Mouse (Mus musculus): ENCODE data around the gene Klhl18.

The Klhl18 gene

DNA sequence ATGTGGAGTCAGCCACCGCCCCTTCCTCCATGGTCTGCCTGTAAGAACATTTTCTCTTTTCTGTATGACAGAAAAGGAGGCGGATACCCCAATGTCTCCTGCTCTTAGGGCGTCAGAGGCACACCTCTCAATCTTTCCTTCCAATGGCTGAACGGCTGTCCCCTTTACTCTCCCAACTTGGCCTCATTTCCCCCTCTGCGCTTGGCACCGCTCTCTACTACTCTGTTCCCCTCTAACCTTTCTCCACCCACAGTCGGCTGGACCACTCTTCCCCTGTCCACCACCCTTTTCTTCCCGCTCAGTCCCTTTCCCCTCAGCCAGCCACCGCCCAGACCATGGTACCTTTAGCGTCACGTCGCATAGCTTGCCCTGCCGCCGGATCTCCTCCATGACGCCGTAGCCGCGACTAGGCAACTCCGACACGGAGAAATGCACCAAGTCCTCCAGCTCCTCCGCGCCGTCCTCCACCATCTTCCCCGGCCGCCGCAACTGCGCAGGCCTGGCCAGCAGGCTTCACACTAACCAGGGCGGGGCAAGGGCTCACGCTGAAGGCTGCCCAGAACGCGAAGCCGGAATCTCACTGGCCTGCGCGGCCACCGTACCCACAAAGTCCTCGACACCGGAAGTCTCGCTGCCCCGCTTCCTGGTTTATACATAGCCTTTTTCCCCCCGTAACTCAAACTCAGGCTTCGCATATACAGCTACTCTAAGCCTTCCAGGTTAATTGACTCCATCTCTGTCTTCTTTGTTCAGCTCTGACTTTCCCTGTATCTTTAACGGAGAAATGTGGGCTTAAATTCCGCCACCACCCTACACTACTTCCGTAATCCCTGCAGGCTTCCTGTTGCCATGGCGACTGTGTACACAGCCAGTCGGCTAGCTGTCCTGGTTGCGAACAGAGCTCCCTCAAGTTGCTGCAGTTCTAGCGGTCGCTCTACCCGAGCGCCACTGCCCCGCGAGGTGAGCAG is at the start of gene Klhl18, which contains the start of gene Kif9:
Klhl18 (minus strand) TSS at position 571 of the 968 bp plus-strand sequence.
Kif9 (plus strand) TSS at position 835 of the 968 bp plus-strand sequence.
- DNase-seq (ENCODE audit: extremely low read depth, insufficient read length, low spot score), result peak; percentile 95

DNA sequence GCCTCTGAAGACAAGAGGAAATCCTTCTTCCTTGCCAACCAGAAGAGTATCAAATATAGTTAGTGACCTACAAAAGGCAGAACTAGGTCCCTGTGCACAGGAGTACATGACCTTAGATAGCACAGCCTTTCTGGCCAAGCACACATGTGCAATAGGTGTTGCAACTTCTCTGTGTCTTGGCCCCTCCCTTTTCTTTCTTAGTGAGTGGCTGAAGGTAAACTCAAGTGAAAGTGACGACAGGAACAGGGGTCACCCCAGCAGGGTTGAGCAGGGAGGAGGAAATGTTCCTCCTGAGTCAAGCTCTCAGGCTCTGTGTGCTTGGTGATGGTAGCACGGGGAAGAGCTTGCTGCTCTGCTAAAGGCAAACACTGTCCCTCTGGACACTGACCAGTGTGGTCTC is 49.2 kb upstream of the Klhl18 start:
- DNase-seq (ENCODE audit: extremely low read depth, insufficient read length, low spot score), result no peak

DNA sequence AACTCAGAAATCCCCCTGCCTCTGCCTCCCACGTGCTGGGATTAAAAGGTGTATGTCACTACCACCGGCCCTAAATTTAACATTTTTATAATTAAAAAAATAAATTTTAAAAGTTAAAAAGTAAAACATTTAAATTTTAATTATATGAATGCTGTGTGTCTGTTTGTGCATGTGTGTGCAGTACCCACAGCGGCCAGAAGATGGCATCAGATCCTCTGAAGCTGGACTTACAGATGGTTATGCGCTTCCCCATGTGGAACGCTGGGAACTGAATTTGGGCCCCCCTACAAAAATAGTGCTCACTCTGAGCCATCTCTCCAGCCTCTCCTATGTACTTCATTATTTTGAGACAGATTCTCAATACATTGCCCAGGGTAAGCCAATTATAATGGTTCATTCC is 14.4 kb upstream of the Klhl18 start:
- DNase-seq (ENCODE audit: extremely low read depth, insufficient read length, low spot score), result no peak

DNA sequence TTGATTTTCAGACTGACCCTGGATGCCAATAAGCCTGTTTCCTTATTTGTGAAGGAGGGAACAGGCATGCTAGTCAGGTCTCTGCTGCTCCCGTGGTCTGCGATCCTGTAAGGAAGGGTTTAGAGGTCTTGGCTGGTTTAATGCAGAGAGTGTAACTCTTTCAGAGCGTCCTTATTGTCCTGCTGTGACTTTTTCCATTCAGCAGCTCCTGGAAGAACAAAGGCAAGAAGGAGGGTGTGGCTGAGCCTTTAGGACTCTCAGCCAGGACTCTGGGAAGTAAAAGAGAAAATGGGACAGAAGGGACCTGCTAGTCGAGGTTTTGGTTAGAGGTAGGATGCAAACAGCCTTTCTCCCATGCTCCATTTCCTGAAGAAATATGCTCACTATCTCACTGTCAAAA is 12.3 kb upstream of the Klhl18 start:
- no peak for DNase-seq (ENCODE audit: extremely low read depth, insufficient read length, low spot score)

DNA sequence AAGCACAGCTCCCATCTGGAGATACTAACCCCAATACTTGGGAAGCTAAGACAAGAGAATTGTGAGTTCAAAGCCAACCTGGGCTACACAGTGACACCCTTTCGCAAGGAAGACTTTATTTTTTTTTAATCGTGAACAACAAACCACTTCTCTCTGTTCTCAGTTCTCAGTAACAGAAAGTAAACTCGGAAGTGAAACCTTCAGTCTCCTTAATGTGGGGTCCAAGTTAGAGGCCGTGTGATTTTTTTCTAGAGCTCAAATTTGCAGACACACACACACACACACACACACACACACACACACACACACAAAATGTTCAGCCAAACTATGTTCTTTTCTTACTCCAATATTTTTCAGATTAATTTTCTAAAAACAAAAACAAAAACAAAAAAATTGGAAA is 2.1 kb upstream of the Klhl18 start:
- no peak for DNase-seq (ENCODE audit: extremely low read depth, insufficient read length, low spot score)

DNA sequence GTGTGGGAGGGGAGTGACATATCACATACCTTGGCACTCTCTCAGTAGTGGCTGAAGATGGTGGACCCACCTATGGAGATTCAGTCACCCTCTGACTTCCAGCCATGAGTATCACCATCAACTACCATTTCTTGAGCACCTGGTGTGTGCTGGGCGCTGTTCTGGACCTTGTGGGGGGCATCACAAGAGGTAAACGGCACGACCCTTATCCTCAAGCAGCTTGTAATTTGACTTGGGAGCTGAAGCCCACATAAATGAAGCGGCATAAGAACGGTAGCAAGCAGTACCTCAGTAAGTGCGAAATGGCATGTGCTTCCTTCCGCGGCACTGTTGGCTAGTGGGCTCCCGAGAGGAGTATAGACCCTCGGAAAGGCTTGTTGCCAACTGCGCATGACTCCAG is 1.5 kb upstream of the Klhl18 start:
- no peak for DNase-seq (ENCODE audit: extremely low read depth, insufficient read length, low spot score)

DNA sequence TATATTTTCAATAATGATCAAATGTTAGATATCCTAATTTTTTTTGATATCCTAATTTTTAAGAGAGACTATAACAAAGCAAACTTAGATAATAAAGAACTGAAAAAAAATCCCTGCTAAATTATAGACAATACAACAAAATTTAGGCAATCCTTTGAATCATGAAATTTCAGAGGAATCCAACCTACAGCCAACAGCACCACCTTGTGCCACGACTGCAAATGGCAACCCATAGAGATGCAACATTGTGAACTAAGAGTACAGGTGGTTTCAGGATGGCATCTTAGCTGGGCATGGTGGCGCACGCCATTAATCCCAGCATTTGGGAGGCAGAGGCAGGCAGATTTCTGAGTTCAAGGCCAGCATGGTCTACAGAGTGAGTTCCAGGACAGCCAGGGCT is 10.3 kb downstream of the Klhl18 start:
- DNase-seq (ENCODE audit: extremely low read depth, insufficient read length, low spot score), result no peak

DNA sequence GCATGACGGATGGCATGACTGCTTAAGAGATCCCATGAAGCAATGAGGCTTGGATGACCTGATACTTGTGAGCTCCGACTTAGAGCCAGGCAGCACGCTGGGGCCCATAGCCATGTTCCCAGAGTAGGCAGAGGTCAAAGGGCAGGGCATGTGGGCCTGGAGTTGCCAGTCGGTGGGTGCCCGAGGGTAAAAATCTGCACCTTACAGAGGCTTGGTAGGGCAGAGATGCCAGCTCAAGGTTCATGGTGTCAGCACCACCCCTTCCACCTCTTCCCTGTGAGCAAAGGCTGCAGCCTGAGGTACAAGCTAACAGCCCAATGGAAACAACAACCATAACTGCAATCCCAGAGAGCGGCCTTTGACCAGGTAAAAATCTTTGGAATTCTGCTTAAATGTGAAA is 11.2 kb downstream of the Klhl18 start:
- no peak for DNase-seq (ENCODE audit: extremely low read depth, insufficient read length, low spot score)

DNA sequence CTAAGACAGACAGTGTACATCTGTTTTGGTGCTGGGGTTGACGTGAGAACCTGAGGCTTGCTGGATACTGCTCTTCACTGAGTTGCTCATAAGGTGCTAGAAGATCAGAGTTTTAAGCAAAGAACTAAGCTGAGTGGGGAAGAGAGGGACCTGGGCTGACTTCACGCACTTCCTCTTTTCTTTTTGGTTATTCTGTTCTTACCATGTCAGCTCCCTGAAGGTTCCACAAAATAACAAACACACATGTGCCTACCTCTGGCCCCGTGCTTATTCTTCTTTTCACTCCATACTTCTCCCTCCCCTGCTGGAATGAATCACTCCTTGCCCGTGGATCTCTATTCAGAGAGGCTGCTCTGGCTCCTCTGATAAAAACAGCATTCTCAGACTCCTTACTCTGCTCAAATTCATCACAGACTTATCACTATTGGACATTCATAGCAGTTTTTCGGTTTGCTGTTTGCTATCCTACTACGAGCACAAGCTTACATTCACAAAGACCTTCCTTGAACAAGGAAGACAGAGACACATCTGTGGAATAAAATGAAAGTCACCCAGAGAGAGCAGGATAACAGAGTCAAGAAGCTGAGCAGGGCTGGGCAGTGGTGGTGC is 12.4 kb downstream of the Klhl18 start:
- no peak for DNase-seq (ENCODE audit: extremely low read depth, insufficient read length, low spot score)

DNA sequence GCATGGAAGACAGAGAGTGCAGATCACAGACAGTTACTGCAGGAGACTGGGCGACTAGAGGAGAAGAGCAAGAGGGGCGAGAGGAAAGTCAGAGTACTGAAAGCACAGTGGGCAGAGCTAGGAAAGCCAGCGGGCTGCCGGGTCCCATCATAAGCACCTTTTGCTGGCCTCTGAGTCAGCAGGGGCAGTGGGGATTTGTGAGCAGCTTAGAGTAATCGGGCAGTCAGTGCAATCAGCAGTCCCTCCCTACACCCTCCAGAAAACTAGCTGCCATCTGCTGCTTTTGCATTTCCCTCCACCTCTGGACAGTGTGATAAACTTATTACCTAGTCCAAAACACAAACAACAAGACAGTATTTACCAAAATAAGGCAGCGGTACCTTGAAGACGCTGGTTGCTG is 14.2 kb downstream of the Klhl18 start:
- no peak for DNase-seq (ENCODE audit: extremely low read depth, insufficient read length, low spot score)

DNA sequence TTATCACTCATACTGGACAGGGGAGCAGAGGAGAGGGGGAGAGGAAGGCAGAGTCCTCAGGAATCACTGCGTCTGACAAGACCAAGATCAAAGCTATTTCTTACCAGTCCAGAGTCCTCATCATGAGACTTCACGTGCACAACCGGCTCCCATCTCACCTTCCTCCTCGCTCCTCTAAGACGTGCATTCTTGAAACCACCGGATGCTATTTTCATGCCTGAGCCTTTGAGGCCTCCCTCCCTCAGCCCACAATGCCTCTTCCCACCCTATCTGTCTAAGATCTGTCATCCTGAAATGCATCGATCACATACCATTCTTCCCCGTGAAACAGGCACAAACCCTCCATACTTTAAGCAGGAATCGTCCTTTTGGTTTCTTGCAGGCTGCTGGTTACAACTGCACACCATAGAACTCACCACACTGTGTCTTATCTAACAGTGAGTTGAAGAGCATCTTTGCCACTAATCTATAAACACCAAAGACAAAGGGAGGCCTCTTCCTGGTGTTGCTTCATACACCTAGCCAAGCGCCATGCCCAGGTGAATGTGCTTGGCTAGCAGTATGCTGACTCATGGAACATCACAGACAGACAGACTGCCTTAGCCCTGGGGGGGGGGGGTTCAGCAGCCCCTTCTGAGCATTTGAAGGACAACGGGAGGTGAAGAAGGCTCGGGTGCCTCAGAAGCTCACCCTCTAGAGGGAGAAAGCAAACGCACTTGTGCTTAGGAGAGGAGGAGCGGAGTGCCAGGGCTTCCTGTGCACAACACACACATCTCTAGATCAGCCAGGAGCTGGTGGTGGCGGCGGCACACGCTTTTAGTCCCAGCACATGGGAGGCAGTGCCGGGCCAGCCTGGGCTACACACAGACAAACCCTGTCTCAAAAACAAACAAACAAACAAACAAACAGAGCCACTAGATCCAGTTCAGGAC is 15.3 kb downstream of the Klhl18 start:
- DNase-seq (ENCODE audit: extremely low read depth, insufficient read length, low spot score), result no peak

DNA sequence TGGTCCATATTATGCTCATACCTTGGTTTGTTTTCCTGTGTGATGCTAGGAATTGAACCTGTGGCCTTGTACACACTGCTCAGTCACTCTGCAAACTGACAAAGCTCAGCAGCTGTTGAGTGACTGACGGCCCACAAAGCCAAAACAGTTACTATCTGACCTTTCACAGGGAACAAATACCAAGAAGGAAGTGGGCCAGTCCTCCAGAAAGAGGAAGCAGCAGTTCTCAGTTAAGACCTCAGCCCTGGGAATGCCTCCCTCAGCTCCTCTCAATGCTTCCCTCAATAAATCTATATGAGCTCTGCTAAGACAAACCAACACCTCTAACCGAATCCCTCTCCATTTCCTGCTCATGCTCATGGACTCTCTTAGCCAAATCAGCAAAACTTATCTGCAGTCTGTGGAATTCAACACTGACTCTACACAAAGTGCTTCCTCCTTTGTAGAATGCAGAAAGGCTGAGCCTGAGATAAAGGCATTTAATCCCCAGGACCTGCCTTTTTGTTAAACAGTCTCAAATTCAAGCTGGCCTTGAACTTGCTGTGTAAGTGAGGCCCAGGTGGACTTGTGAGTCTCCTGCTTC is 17.3 kb downstream of the Klhl18 start:
- DNase-seq (ENCODE audit: extremely low read depth, insufficient read length, low spot score), result no peak

DNA sequence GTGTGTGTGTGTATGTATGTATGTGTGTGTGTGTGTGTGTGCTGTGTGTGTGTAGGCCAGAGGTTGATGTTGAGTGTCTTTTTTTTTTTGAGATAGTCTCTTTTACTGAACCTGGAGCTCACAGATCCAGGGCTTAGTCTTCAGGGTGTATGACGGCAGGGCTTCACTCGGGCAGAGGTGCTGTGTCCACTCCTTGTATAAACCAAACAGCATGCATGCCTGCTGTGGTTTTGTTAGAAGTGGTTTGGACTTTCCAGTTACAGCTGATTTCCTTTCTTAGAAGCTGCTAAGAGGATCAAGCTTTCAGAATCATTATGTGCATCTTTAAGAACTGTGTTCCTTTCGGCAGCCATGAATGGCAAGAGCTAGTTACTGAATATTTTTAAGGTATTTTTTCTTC is 18.6 kb downstream of the Klhl18 start:
- DNase-seq (ENCODE audit: extremely low read depth, insufficient read length, low spot score), result no peak

DNA sequence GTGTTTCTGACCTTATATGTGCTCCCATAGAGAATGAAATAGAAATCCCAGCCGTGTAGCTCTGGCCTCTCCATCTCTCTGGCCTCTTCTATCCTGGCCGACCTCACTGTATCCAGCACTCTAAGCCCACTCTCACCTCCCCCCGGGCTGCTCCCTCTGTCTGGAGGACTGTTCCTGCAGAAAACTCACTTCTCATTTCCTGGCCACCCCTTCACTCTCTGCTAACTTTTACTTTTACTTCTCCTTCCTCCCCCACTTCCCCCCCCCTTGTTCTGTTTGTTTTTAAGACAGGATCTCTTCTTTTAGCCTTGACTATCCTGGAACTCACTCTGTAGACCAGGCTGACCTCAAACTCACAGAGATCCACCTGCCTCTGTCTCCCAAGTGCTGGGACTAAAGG is 24.0 kb downstream of the Klhl18 start:
- DNase-seq (ENCODE audit: extremely low read depth, insufficient read length, low spot score), result no peak

DNA sequence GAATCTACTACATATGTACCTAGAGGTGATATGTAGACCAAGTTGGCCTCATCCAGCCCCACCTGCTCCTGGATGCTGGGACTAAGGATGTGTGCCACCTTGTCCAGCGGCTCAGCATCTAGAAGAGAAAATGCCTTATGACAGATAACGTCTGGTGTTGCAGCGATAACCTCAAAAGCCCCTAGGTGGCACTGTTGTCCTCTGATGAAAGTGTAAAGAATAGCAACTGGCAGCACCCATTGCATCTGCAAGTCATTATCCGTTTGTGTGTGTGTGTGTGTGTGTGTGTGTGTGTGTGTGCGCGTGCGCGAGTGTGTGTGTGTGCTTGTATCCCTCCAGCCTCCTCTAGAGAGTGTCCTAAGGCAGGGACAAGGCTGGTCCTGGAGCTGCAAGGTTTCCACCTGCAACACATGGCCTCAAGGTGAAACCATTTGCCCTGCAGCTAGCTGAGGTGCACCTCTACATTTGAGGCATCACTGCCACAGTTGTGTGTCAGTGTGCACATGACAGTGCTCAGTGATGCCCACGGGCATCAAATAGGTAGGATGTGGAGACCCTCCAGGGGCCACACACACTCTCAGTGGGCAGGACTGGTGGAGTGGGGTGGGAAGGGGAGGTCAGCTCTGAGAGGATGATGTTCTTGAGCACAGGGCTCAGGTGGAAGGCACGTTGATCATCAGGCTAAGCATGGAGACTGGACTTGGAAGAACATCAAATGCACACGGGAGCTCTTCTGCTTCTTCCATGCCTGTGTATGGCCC is 27.5 kb downstream of the Klhl18 start:
- DNase-seq (ENCODE audit: extremely low read depth, insufficient read length, low spot score), result peak; percentile 39

DNA sequence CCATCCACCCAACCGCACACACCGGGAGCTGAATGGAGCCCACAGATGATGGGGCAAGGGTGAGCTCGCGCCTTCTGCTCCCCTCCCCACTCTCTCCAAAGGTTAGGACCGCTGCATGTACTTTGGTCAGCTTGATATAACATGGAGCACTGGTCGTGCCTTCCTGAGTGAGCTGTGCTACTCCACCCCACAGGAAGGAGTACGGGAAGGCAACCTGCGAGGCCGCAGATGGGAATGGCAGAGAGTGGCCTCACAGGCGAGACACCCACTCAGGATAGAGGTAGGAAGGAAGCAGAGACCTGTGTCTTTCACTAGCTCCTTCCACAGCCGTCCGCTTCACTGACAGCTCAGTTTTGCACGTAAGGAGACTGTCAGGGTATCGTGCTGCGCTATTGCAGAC is 28.1 kb downstream of the Klhl18 start:
- no peak for DNase-seq (ENCODE audit: extremely low read depth, insufficient read length, low spot score)

DNA sequence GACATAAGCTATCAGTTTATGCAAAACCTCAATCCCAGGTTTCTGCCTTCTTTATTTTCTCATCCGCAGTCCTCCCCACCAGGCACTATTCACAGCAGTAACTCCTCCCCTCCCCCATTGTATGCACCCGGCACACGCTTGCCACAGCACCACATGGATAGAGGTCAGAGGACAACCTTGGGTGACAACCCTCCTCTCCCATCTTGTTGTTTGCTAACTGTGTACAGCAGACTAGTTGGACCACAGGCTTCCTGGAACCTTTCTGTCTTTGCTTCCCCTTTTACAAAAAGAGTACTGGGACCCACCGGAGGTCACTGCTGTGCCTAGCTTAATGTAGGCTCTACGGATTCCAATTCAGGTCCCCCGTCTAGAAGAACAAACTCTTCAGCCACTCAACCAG is 35.9 kb downstream of the Klhl18 start:
- no peak for DNase-seq (ENCODE audit: extremely low read depth, insufficient read length, low spot score)

DNA sequence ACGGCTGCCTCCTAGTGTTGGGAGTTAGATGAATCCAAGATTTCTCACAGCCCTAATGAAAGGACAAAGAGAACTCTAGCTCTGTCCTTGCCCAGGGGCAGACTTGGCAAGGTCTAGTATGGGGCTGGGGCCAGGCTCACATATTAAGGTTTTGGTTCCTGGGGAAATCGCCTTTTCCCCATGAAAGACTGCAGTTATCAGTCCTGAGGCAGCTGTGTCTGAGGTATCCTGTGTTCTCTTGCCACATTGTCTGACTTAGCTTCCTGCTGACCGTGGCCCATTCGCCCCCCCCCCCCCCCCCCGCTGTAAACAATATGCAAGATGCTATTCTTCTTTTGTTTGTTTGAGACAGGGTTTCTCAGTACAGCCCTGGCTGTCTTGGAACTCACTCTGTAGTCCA is 36.4 kb downstream of the Klhl18 start:
- DNase-seq (ENCODE audit: extremely low read depth, insufficient read length, low spot score), result no peak

DNA sequence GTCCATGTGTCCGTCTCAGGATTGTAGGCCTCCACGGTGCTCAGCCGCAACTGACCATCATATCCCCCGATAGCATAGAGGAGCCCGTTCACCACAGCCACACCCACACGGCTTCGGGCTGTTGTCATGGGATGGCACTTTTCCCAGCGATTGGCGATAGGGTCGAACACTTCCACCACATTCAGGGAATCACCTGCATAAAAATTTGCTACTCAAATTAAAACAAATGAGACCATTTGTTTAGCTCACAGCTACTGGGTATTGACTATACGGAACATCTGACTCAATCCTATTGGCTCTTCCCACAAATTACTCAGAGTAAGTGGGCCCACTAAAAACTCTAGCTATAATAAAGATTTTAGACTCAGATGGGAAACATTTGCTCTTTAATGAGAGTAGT is 40.5 kb downstream of the Klhl18 start:
- no peak for DNase-seq (ENCODE audit: extremely low read depth, insufficient read length, low spot score)

DNA sequence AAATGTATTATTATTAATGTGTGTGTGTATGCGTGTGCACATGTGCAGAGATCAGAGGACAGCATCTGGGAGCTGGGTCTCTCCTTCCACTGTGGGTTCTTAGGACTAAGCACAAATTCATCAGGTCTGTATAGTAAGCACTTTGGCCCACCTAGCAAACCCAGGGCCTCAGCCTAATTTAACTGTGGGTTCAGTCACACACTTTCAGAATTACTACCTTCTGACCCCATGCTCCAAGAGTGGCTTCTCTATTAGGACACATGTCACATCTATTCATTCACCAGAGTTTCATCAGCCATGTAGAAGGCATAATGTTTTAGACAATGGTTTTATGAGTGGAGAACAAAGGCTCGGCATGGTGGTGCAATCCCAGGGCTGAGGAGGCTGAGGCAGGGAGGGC is 43.4 kb downstream of the Klhl18 start:
- DNase-seq (ENCODE audit: extremely low read depth, insufficient read length, low spot score), result no peak
